Comparison of ENCODE assay signal across 25 mouse cellular contexts in the genomic region with DNA sequence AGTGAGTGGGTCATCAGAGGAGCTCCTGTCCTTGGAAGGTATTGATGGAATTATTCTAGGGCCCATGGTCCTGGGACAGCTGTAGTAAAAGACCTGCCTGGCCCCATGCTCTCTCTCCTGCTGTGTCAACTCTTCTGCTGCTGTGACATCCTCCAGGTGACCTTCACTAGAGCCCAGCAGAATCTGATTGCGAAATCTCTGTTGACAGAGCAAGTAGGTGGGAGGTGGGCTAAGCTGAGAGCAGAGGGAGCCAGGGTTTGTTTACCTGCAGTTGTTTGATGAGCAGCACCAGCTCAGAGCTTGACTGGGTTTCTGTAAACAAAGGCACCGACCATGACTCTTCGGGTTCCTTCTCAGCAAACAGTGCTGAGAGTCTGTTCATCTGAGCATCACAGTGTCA.
DNase-seq lines count a peak whose midpoint lies in the region; ATAC-seq and TF ChIP-seq lines count a peak whose summit lies in the region.
"Had no signal": no experiment of that assay in that cellular context is flagged by ENCODE, and none has a peak within 500 bp of the region (broad histone marks: within the 10 kb centered on the region; RNA-seq: fewer than 3 reads in every experiment).

No protein-coding gene starts in this region.

- no peaks in the 10 kb centered on the region for H3K27me3 ChIP-seq in kidney, embryonic 15.5 days
- no peaks in the 10 kb centered on the region for H3K27me3 ChIP-seq in liver, adult 2 months (ENCODE audit: control insufficient read depth, insufficient read depth, low read length)
- no peaks in the 10 kb centered on the region for H3K27me3 ChIP-seq in liver, embryonic 15.5 days
- H3K27me3 ChIP-seq: CH12.LX; limb, embryonic 12.5 days; Patski had no signal

- H3K27ac ChIP-seq in kidney, embryonic 15.5 days, result peak overlapping the region; percentile 58
- H3K27ac ChIP-seq in liver, adult 2 months (replicated peaks; ENCODE audit: insufficient read depth, low read depth, low read length), result peak overlapping the region; percentile 64
- peak overlapping the region; percentile 24; the same call in 1 of the 2 replicates for H3K27ac ChIP-seq in liver, embryonic 15.5 days (replicated peaks)
- H3K27ac ChIP-seq: hindbrain, embryonic 10.5 days; limb, embryonic 12.5 days; midbrain, embryonic 13.5 days; neural tube, embryonic 12.5 days had no signal

- H3K9ac ChIP-seq in kidney, embryonic 15.5 days, result no peak overlapping the region
- no peak overlapping the region for H3K9ac ChIP-seq in liver, adult 2 months (ENCODE audit: low read depth, low read length)
- H3K9ac ChIP-seq in liver, embryonic 15.5 days, result no peak overlapping the region
- H3K9ac ChIP-seq: limb, embryonic 12.5 days; lung, embryonic 14.5 days; midbrain, embryonic 13.5 days; neural tube, embryonic 12.5 days had no signal

- WGBS in kidney, embryonic 15.5 days, result 37% methylated on average over 3 of the region's 3 CpGs
- 13% methylated on average over 3 of the region's 3 CpGs for WGBS in liver, adult 2 months
- 25% methylated on average over 3 of the region's 3 CpGs for WGBS in liver, embryonic 15.5 days (ENCODE audit: insufficient replicate concordance)

- no peak for TF ChIP-seq CTCF in liver, adult 2 months (IDR thresholded peaks at IDR 0.05; ENCODE audit: low read depth, low read length)

- peaks cover 31% of the 10 kb centered on the region for H3K4me1 ChIP-seq in kidney, embryonic 15.5 days
- peaks cover 23% of the 10 kb centered on the region for H3K4me1 ChIP-seq in liver, adult 2 months (ENCODE audit: control insufficient read depth, insufficient read depth, low read length)
- peaks cover 8% of the 10 kb centered on the region; the same call in 1 of the 2 replicates for H3K4me1 ChIP-seq in liver, embryonic 15.5 days (replicated peaks)

- ATAC-seq in kidney, embryonic 15.5 days (replicated peaks; ENCODE audit: low FRiP score), result peak; percentile 72
- peak; percentile 63 for ATAC-seq in liver, embryonic 15.5 days (ENCODE audit: insufficient read depth)
- ATAC-seq in erythroid progenitor cell, adult 5-6 weeks (replicated peaks; ENCODE audit: low FRiP score, poor library complexity, severe bottlenecking), result no peak
- ATAC-seq: forebrain, embryonic 14.5 days; hindbrain, embryonic 16.5 days; midbrain, embryonic 13.5 days; Patski had no signal

- no peaks in the 10 kb centered on the region for H3K79me2 ChIP-seq in liver, adult 2 months (ENCODE audit: control insufficient read depth, insufficient read depth, low read length)

- no peaks in the 10 kb centered on the region for H3K36me3 ChIP-seq in kidney, embryonic 15.5 days
- no peaks in the 10 kb centered on the region for H3K36me3 ChIP-seq in liver, adult 2 months (ENCODE audit: control insufficient read depth, insufficient read depth, low read length)
- no peaks in the 10 kb centered on the region for H3K36me3 ChIP-seq in liver, embryonic 15.5 days (replicated peaks)
- H3K36me3 ChIP-seq: G1E; hindbrain, embryonic 10.5 days; limb, embryonic 12.5 days; midbrain, embryonic 13.5 days; neural tube, embryonic 12.5 days had no signal

- no peaks in the 10 kb centered on the region for H3K9me3 ChIP-seq in kidney, embryonic 15.5 days (replicated peaks)
- H3K9me3 ChIP-seq in liver, embryonic 15.5 days (replicated peaks), result no peaks in the 10 kb centered on the region
- H3K9me3 ChIP-seq: hindbrain, embryonic 10.5 days; limb, embryonic 12.5 days; midbrain, embryonic 13.5 days; neural tube, embryonic 12.5 days had no signal

- H3K4me2 ChIP-seq in kidney, embryonic 15.5 days, result no peak overlapping the region
- H3K4me2 ChIP-seq in liver, embryonic 15.5 days, result no peak overlapping the region
- H3K4me2 ChIP-seq: heart, embryonic 11.5 days; limb, embryonic 12.5 days; lung, embryonic 14.5 days; midbrain, embryonic 13.5 days; neural tube, embryonic 12.5 days had no signal

- no peak overlapping the region for H3K4me3 ChIP-seq in kidney, embryonic 15.5 days (replicated peaks)
- H3K4me3 ChIP-seq in liver, adult 2 months (ENCODE audit: insufficient read depth, low read depth, low read length), result no peak overlapping the region
- no peak overlapping the region for H3K4me3 ChIP-seq in liver, embryonic 15.5 days (replicated peaks)
- H3K4me3 ChIP-seq: hindbrain, embryonic 10.5 days; limb, embryonic 12.5 days; midbrain, embryonic 13.5 days; neural tube, embryonic 12.5 days had no signal

- TF ChIP-seq POLR2A in liver, adult 2 months (IDR thresholded peaks at IDR 0.05; ENCODE audit: extremely low read depth, insufficient read depth, low read length), result no peak

- DNase-seq in kidney, postnatal 4 days, result no peak
- peak; percentile 99 for DNase-seq in liver, adult 2 months (ENCODE audit: extremely low read depth, low read depth, low spot score)
- DNase-seq in yolk sac, embryonic 10.5 days (ENCODE audit: low spot score), result peak; percentile 88
- no peak for DNase-seq in layer of hippocampus, adult 18-20 months (ENCODE audit: low spot score in 2 of 2)
- DNase-seq: adrenal gland, adult 8-10 months; B cell, adult 2 months; cerebellum, adult 18-20 months; cerebellum, postnatal 14 days; gastrocnemius, postnatal 10 days; kidney, adult 2 months; lung, embryonic 14.5 days; thymus, postnatal 25 days had no signal

Comparison
In these comparisons a context has a peak if more than half of its experiments do, and no peak if none do; other contexts are left out.
1. DNase-seq: peak in liver, adult 2 months (single experiment) and yolk sac, embryonic 10.5 days (single experiment); none in kidney, postnatal 4 days (0 of 2) and layer of hippocampus, adult 18-20 months (0 of 2).
2. Peak in every context shown above with its lines, with median percentiles within 50 percentile points of each other: H3K27ac ChIP-seq.